Mouse (Mus musculus) midbrain, embryonic 11.5 days (tissue): ENCODE results near the gene Rbm14. TPM values are rescaled to one million over a fixed set of nuclear protein-coding genes. Genes with fewer than 3 reads are reported as not detected.
A peak's percentile ranks its signal among the peaks of the same experiment; 100 is the strongest.

Source experiments
- ATAC-seq: fragments of 200-750 bp; cut with Nextera tagmentation; 2 replicates; pipeline ENCODE4 v1.8.0; 2017; ENCODE audit warnings: moderate TSS enrichment, moderate library complexity; ENCODE audit not compliant: low FRiP score
- DNase-seq: peaks from one replicate; pipeline ENCODE4 v3.0.0; 2015; ENCODE audit warnings: low spot score; ENCODE audit errors: missing footprints
- H3K27ac ChIP-seq: fragments of 300-500 bp; sonication (generic); 2 replicates; pipeline ENCODE4 v1.5.1; 2014; ENCODE audit warnings: low read depth, low read length
- H3K27me3 ChIP-seq: fragments of 300-500 bp; sonication (generic); 2 replicates; pipeline ENCODE4 v1.6.1; 2014; ENCODE audit warnings: mild to moderate bottlenecking, low read length, moderate library complexity, mixed read lengths; ENCODE audit not compliant: control insufficient read depth, insufficient read depth
- H3K36me3 ChIP-seq: fragments of 300-500 bp; sonication (generic); 2 replicates; pipeline ENCODE4 v1.6.1; 2014; ENCODE audit warnings: mild to moderate bottlenecking, low read length, moderate library complexity, mixed read lengths; ENCODE audit not compliant: control insufficient read depth, insufficient read depth
- H3K4me1 ChIP-seq: fragments of 300-500 bp; sonication (generic); 2 replicates; pipeline ENCODE4 v1.6.1; 2014; ENCODE audit warnings: low read length; ENCODE audit not compliant: control insufficient read depth, insufficient read depth
- H3K4me2 ChIP-seq: fragments of 300-500 bp; sonication (generic); 2 replicates; pipeline ENCODE4 v1.6.1; 2014; ENCODE audit warnings: mild to moderate bottlenecking, moderate library complexity
- H3K4me3 ChIP-seq: fragments of 300-500 bp; sonication (generic); 2 replicates; pipeline ENCODE4 v1.5.1; 2014; ENCODE audit warnings: low read depth, low read length
- H3K9ac ChIP-seq: fragments of 300-500 bp; sonication (generic); 2 replicates; pipeline ENCODE4 v1.6.1; 2014; ENCODE audit warnings: low read length
- H3K9me3 ChIP-seq: fragments of 300-500 bp; sonication (generic); 2 replicates; pipeline ENCODE4 v1.6.1; 2016; ENCODE audit warnings: low read length; ENCODE audit not compliant: control insufficient read depth
- WGBS: fragments of 180-500 bp; shearing (Covaris S2); extraction: QIAGEN DNeasy Blood & Tissue Kit; methylation state at CpG from one replicate; pipeline ENCODE4 v1.1.7; 2014; 5-methylcytosine and 5-hydroxymethylcytosine counted together
- polyA plus RNA-seq: library from polyadenylated mRNA; unstranded; fragments of >200 nt; fragmentation: Nextera tagmentation; extraction: Ambion mirVana; gene quantifications from 2 replicates; pipeline ENCODE4 v1.2.1, GENCODE M21; 2014

The Rbm14 gene
- polyA plus RNA-seq, 1 experiment from 2014 or later = 113 TPM

GRCm38 (mm10) chr19:4802691-4803091 lies 8.7 kb downstream of the Rbm14 start:
- Histone ChIP-seq H3K4me3 (no peak overlapping the region), H3K4me1 (no peaks in the 10 kb centered on the region), H3K4me2 (no peak overlapping the region), H3K36me3 (peaks cover 29% of the 10 kb centered on the region), H3K27me3 (no peaks in the 10 kb centered on the region), H3K27ac (no peak overlapping the region), H3K9me3 (no peaks in the 10 kb centered on the region), H3K9ac (no peak overlapping the region)
- ATAC-seq (no peak), DNase-seq (no peak)
- 93% methylated on average over 7 of the region's 7 CpGs for WGBS

DNA sequence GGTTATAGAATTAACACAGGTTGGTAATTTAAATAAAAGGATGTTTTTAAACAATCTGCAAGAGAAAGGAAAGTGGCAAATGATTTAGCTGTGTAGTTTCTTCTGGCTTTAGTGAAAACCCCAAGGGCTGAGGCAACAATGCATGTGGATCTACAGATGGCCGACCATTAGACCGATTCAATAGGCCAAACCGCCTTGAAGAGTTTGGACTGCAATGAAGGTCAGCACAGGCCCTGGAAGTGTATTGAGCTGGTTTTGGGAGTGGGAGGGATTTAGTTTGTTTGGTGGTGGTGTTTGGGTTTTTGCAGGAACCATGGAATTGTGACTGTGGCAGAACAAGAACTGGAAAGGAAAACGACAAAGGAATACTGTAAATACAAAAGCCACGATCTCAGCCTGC lies 12.4 kb downstream of the Rbm14 start:
- H3K27me3 ChIP-seq = no peaks in the 10 kb centered on the region
- H3K27ac ChIP-seq = no peak overlapping the region
- 94% methylated on average over 5 of the region's 5 CpGs for WGBS
- H3K4me3 ChIP-seq = no peak overlapping the region
- peaks cover 4% of the 10 kb centered on the region for H3K4me1 ChIP-seq
- no peak for ATAC-seq
- no peak overlapping the region for H3K4me2 ChIP-seq
- peaks cover 29% of the 10 kb centered on the region for H3K36me3 ChIP-seq
- no peak for DNase-seq
- no peak overlapping the region for H3K9ac ChIP-seq
- H3K9me3 ChIP-seq = no peaks in the 10 kb centered on the region

GRCm38 (mm10) chr19:4797846-4798245 lies 13.6 kb downstream of the Rbm14 start:
- no peak for ATAC-seq
- H3K9me3 ChIP-seq = no peaks in the 10 kb centered on the region

DNA sequence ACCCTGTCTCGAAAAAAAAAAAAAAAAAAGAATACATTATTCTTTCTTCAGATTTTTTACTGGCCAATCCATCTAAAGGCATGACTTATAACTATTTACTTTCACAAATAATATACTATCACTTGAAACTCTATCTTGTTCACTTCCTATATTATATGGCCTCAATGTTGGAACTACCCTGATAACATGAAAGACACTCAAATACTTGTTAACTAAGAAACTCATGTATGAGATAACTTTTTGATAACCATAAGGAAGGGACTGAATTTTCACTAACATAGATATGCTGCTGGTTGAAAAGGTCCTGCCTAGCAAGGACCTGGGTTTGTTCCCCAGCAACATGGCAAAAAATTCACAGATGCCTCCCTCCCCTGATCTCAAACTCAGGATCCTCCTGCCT lies 15.5 kb downstream of the Rbm14 start:
- 80% methylated on average over 1 of the region's 1 CpGs for WGBS
- no peak overlapping the region for H3K4me3 ChIP-seq

More at GRCm38 (mm10) chr19:4797846-4798245, 13.6 kb downstream of the Rbm14 start:
- H3K27ac ChIP-seq = no peak overlapping the region
- H3K4me3 ChIP-seq = no peak overlapping the region
- H3K4me2 ChIP-seq = no peak overlapping the region
- 97% methylated on average over 2 of the region's 2 CpGs for WGBS
- no peak for DNase-seq
- H3K27me3 ChIP-seq = no peaks in the 10 kb centered on the region
- peaks cover 20% of the 10 kb centered on the region for H3K36me3 ChIP-seq
- H3K9ac ChIP-seq = no peak overlapping the region
- peaks cover 4% of the 10 kb centered on the region for H3K4me1 ChIP-seq

DNA sequence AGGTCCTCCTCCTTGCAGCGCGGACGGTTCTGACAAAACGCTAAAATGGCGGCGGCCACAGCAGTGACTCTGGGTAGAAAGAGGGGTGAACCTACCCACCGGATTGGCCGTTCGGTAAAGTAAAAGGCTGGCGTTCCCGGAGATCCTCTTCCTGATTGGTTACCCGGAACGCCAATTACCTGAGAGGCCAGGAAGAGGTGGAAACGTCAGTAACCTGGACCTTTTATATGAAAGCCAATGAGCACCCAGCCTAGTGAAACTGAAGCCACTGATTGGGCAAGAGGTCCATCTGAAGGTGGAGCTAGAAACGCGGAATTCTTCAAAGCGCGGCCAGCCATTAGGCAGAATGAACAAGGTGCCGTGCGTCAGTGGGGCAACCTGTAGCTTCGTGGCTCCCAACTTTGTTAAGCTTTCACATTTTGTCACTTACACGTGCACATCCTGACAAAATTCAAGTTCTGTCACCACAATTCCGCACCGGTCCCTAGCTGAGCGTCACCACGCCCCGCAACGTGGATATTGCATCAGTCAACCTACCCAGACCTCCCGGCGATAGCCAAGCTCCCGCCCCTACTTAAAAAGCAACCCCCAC lies 17.5 kb downstream of the Rbm14 start, which contains the start of gene Rbm4:
Gene Rbm4, minus strand, starts transcription at position 71 of the 592 bp plus-strand sequence.
- no peaks in the 10 kb centered on the region for H3K9me3 ChIP-seq
- ATAC-seq (peak; percentile 98), DNase-seq (peak; percentile 99)
- H3K4me1 ChIP-seq = peaks cover 16% of the 10 kb centered on the region
- peak within 1 kb of the TSS; percentile 76 for H3K4me3 ChIP-seq
- H3K27me3 ChIP-seq = no peaks in the 10 kb centered on the region
- peak within 1 kb of the TSS; percentile 80 for H3K9ac ChIP-seq
- WGBS = under 1% methylated on average over 31 of the region's 31 CpGs
- peak within 1 kb of the TSS; percentile 73 for H3K4me2 ChIP-seq
- peaks cover 6% of the 10 kb centered on the region for H3K36me3 ChIP-seq
- peak within 1 kb of the TSS; percentile 42; the same call in 1 of the 2 replicates for H3K27ac ChIP-seq

More for the DNA sequence above, 15.5 kb downstream of the Rbm14 start:
- Histone ChIP-seq H3K4me2 (no peak overlapping the region), H3K9ac (no peak overlapping the region), H3K9me3 (no peaks in the 10 kb centered on the region), H3K27ac (no peak overlapping the region), H3K4me1 (peaks cover 12% of the 10 kb centered on the region), H3K27me3 (no peaks in the 10 kb centered on the region), H3K36me3 (peaks cover 16% of the 10 kb centered on the region)
- DNase-seq (no peak), ATAC-seq (no peak)

- Histone ChIP-seq H3K9me3 (no peaks in the 10 kb centered on the region), H3K9ac (peak overlapping the region; percentile 80), H3K27ac (peak overlapping the region; percentile 42; the same call in 1 of the 2 replicates), H3K4me3 (peak overlapping the region; percentile 76), H3K4me2 (peak overlapping the region; percentile 73), H3K27me3 (no peaks in the 10 kb centered on the region), H3K4me1 (peaks cover 16% of the 10 kb centered on the region), H3K36me3 (peaks cover 8% of the 10 kb centered on the region)
- ATAC-seq (peak; percentile 31; the same call in 1 of the 2 replicates), DNase-seq (peak; percentile 98)
- WGBS = 2% methylated on average over 16 of the region's 16 CpGs
Observed at GRCm38 (mm10) chr19:4793281-4793830, 18.1 kb downstream of the Rbm14 start.

- ATAC-seq (no peak), DNase-seq (no peak)
- WGBS = 95% methylated on average over 2 of the region's 2 CpGs
- peaks cover 22% of the 10 kb centered on the region for H3K36me3 ChIP-seq
- no peak overlapping the region for H3K4me3 ChIP-seq
- no peaks in the 10 kb centered on the region for H3K9me3 ChIP-seq
- no peak overlapping the region for H3K27ac ChIP-seq
- no peak overlapping the region for H3K9ac ChIP-seq
- no peak overlapping the region for H3K4me2 ChIP-seq
- H3K4me1 ChIP-seq = peaks cover 6% of the 10 kb centered on the region
- H3K27me3 ChIP-seq = no peaks in the 10 kb centered on the region
Observed at GRCm38 (mm10) chr19:4786313-4786712, 25.1 kb downstream of the Rbm14 start.

DNA sequence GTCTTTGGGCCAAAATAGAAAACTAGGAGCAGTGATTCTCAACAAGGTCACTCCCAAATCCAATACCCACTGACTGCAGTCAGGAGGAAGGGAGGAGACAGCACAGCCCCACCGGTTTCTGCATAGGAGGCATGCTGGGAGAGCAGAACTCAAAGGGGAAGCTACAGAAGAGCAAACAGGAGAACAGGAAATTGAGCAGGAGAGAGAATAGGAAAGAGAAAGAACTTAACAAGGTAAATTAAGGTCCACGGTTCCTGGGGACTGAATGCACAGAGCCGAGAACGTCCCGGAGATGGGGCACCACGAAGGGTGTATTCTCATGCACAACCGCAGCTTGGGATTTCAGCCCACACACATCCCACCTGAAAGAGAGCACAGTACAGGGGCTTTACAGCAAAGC lies 26.2 kb downstream of the Rbm14 start:
- H3K27me3 ChIP-seq = no peaks in the 10 kb centered on the region
- H3K4me2 ChIP-seq = no peak overlapping the region
- H3K36me3 ChIP-seq = peaks cover 22% of the 10 kb centered on the region
- DNase-seq (no peak), ATAC-seq (no peak)
- WGBS = 88% methylated on average over 7 of the region's 7 CpGs
- H3K27ac ChIP-seq = no peak overlapping the region
- H3K9ac ChIP-seq = no peak overlapping the region
- H3K9me3 ChIP-seq = no peaks in the 10 kb centered on the region
- no peak overlapping the region for H3K4me3 ChIP-seq
- peaks cover 3% of the 10 kb centered on the region for H3K4me1 ChIP-seq

DNA sequence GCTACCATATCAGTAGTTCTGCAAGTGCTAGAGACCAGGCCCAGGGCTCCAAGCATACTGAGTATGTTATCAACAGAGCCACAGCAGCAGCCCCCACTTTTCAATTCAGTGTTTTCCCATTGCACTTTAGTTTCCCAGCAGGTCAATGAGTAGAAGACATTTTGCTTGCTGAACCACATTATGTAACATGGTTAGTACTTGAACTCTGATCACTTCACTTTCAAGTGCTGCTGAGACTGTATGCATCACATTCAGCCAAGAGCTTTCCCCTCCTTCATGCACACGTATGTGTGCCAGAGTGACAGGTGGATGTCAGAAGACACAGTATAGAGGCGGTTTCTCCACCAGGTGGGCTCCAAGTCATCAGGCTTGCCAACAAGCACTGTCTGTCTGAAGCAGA lies 28.5 kb downstream of the Rbm14 start:
- H3K4me2 ChIP-seq = no peak overlapping the region
- WGBS = 95% methylated on average over 2 of the region's 2 CpGs
- ATAC-seq (no peak), DNase-seq (no peak)
- no peak overlapping the region for H3K9ac ChIP-seq
- peaks cover 19% of the 10 kb centered on the region for H3K36me3 ChIP-seq
- H3K4me1 ChIP-seq = no peaks in the 10 kb centered on the region
- H3K4me3 ChIP-seq = no peak overlapping the region
- H3K27me3 ChIP-seq = no peaks in the 10 kb centered on the region
- no peaks in the 10 kb centered on the region for H3K9me3 ChIP-seq
- no peak overlapping the region for H3K27ac ChIP-seq
